Mouse (Mus musculus): ENCODE results near the gene Rsu1.

DNA sequence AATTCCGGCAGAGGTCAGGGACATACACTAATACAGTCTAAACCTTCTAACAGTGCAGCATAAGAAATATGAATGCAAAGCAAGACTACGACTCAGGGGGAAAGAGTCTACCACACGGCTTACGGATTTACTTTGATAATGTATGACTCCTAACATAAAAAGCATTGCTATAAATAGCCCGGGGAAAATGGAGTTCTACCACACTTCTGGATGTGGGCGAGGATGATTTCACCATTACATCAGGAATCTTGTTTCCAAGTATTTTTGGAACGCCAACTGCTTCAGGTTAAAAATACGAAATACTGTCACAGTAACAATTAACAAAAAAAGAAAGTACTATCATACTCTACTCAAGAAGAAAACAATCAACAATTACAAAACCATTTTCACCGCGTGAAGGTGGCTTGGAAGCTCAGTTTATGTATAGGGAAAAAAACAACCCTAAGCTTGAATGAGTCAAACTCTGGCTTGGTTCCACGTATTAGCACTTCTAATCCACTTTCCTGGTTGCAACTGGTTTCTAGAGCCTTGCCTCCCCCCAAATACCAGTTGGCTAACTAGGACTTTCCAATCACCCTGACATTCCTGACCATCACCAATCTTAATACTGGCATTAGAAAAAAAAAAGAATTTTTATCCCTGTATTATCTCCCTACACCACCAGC lies 82.3 kb downstream of the Rsu1 start:
- TF ChIP-seq CTCF (IDR thresholded peaks at IDR 0.05) (no peak), POLR2A (IDR thresholded peaks at IDR 0.05; ENCODE audit: insufficient read depth, low read depth, low read length) (no peak), EP300 (IDR thresholded peaks at IDR 0.05; ENCODE audit: insufficient read depth, low read depth, low read length) (no peak)
